Mouse (Mus musculus): ENCODE measurements at regions not wholly inside any gene's neighbourhood (a gene's known extent, or its start where the extent isn't known, plus 50 kb on each side); places are given as distances from the start of the nearest gene placed in this dataset.

DNA sequence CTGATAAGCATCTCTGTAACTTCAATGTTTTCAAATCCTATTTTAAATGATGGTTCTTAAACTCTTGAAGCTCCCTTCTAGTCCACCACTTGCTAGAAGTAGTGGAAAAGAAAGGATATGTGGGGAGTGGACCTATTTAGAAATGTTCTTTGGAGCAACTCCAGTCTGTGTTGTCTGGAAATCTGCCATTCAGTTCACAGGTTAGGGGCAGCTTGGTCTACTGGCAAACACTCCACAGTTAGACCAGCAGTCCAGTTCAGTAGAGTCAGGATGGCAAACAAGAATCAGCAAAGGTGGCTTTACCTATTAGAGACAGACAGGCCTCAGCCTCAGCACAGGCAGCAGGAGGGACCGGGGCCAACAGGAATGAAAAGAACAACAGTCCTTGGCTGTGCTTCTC lies 67.3 kb upstream of the Dpyd start:
- DNase-seq (ENCODE audit: low spot score) = no peak

DNA sequence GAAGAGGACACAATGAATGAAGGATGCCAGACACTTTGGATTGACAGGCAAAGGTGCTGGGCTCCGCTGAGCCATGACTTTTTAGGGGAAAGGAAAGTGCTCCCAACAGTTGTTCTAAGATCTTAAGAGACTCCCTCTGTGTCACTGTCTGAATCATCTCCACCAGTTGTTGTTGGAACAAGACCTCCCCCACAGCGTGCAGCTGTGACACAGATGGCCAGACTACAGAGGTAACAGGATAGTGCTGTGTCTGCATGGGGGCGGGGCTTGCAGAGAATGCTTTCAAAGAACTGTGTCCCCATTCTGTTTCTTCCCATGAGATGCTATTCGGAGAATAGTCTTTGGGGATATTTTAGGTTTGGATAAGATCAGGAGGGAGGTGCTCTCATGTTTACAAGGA lies 61.7 kb upstream of the Dpyd start:
- DNase-seq (ENCODE audit: low spot score) = peak; percentile 5

DNA sequence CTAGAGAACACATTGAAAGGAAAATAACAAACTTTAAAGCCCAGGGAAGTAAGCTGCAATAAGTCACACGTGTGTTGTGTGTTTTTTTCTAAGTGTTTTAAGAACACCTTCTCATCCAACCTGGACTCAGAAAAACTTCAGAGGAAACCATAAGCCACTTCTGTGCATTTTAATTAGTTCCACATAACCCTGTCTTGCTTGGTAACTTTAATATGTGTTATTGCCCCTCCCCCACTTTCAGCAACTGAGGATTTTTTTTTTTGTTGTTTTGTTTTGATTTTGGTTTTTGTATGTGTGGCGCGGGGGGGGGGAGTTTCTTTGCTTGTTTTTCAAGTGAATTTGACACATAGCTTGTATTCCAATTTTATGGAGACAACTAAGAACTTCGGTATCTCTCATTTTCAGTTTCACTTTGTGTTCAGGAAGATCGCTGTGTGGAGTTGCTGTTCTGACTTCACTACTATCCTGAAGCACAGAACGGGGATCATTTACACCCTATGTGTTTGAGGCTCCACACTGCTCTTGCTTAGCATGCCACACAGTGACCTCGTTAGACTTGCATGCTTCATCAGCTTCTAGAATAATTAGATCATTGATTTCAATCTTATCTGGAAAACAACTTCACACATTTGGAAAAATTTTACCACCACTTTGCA lies 54.2 kb upstream of the Dpyd start:
- DNase-seq (ENCODE audit: low spot score) = no peak

DNA sequence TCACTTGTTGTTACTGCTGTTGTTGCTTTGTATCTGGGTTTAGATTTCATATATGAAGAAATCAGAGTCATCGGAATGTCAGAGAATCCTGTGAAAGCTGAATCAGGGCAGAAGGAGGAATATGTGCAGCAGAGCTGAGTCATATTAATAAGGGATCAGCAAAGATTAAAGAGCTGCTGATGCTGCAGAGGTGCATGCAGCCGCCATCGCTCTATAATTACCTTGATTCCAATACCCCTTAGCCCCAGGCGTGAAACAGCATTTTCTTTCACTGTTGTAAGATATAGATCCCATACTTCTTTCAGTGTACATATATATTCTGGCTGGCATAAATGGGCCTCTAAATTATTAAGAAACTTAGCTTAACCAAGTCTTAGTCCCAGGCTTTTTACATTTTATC lies 51.1 kb upstream of the Dpyd start:
- DNase-seq (ENCODE audit: low spot score) = no peak

DNA sequence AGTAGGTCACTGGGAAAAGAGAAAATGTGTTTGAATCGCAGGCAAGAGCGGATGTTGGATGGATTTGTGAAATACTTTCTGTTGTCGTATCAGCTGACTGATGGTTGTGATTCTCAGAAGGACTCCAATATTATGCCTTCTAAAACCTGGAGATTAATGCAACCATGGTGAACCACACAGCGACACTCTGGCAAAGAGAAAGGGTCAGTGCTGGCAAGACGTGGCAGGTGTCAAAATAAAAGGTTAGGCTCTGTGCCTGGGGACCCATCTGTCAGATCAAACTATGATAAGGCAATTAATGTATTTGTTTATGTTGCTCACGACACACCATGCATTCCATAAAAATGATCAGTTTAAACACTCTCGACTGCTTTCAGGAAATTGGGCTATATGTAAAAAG lies 50.0 kb upstream of the Dpyd start:
- no peak for DNase-seq (ENCODE audit: low spot score)

All from ovary, postnatal 14 days (tissue).